9 mouse cellular contexts compared by ENCODE assay signal in genomic region chr15:86409352-86409751, GRCm38 (mm10).
DNase-seq lines count a peak whose midpoint lies in the region; ATAC-seq lines count a peak whose summit lies in the region.
"Had no signal": no experiment of that assay in that cellular context is flagged by ENCODE, and none has a peak within 500 bp of the region (broad histone marks: within the 10 kb centered on the region; RNA-seq: fewer than 3 reads in every experiment).

No protein-coding gene starts in this region.

- intact Hi-C loops in heart, postnatal 25 days (cut with DNase I), result no loop called here
- intact Hi-C loops in heart, postnatal 10 days (cut with DNase I), result loop anchor here (10.0 kb wide), 1 partner anchor 1135 kb away; the partner anchor contains the start of gene Fam19a5

- H3K9ac ChIP-seq in heart, embryonic 16.5 days (ENCODE audit: low read length), result no peak overlapping the region
- H3K9ac ChIP-seq: limb, embryonic 12.5 days had no signal

- H3K9me3 ChIP-seq in heart, embryonic 16.5 days (replicated peaks; ENCODE audit: control insufficient read depth, low read length), result no peaks in the 10 kb centered on the region
- H3K9me3 ChIP-seq: limb, embryonic 12.5 days had no signal

- no peaks in the 10 kb centered on the region; the same call in 1 of the 2 replicates for H3K4me1 ChIP-seq in heart, embryonic 16.5 days (ENCODE audit: control insufficient read depth, insufficient read depth, low read length)
- H3K4me1 ChIP-seq: limb, embryonic 12.5 days had no signal

- H3K36me3 ChIP-seq in heart, embryonic 16.5 days (ENCODE audit: control insufficient read depth, insufficient read depth), result no peaks in the 10 kb centered on the region
- H3K36me3 ChIP-seq: limb, embryonic 12.5 days had no signal

- H3K4me2 ChIP-seq in heart, embryonic 16.5 days (ENCODE audit: low read depth, low read length), result no peak overlapping the region
- H3K4me2 ChIP-seq: limb, embryonic 12.5 days had no signal

- no peak overlapping the region for H3K4me3 ChIP-seq in heart, embryonic 16.5 days (ENCODE audit: low read length)
- H3K4me3 ChIP-seq: limb, embryonic 12.5 days had no signal

- WGBS in heart, embryonic 16.5 days, result 56% methylated on average over 5 of the region's 5 CpGs

- H3K27me3 ChIP-seq in heart, embryonic 16.5 days (ENCODE audit: control insufficient read depth, insufficient read depth, low read length), result peaks cover 16% of the 10 kb centered on the region
- H3K27me3 ChIP-seq: limb, embryonic 12.5 days had no signal

- peak; percentile 13 for ATAC-seq in heart, embryonic 16.5 days (replicated peaks; ENCODE audit: extremely low read depth, insufficient read depth, low FRiP score)
- no peak for ATAC-seq in erythroid progenitor cell, adult 5-6 weeks (replicated peaks; ENCODE audit: low FRiP score, poor library complexity, severe bottlenecking)

- H3K27ac ChIP-seq in heart, embryonic 16.5 days (ENCODE audit: low read length), result no peak overlapping the region
- H3K27ac ChIP-seq: limb, embryonic 12.5 days had no signal

- no peak for DNase-seq in heart, postnatal 25 days (ENCODE audit: low spot score)
- peak; percentile 25 for DNase-seq in retina, adult 2 months (ENCODE audit: low read depth, low spot score)
- no peak for DNase-seq in retina, embryonic 14.5 days (ENCODE audit: low spot score)
- peak; percentile 23 to 33 for DNase-seq in heart, postnatal 10 days
- DNase-seq in thymus, postnatal 4 days, result peak; percentile 61
- DNase-seq in right cerebral cortex, postnatal 10 days (ENCODE audit: low spot score in 2 of 2), result no peak

Comparison
In these comparisons a context has a peak if more than half of its experiments do, and no peak if none do; other contexts are left out.
1. DNase-seq: peak in retina, adult 2 months (single experiment), heart, postnatal 10 days (2 of 2) and thymus, postnatal 4 days (single experiment); none in heart, postnatal 25 days (single experiment), retina, embryonic 14.5 days (single experiment) and right cerebral cortex, postnatal 10 days (0 of 2).